Comparison of ENCODE assay signal across 22 mouse cellular contexts in genomic region chr16:11166431-11166830, GRCm38 (mm10). TPM values are rescaled to one million over a fixed set of nuclear protein-coding genes. Genes with fewer than 3 reads are reported as not detected.
DNase-seq lines count a peak whose midpoint lies in the region; ATAC-seq lines count a peak whose summit lies in the region.
"Had no signal": no experiment of that assay in that cellular context is flagged by ENCODE, and none has a peak within 500 bp of the region (broad histone marks: within the 10 kb centered on the region; RNA-seq: fewer than 3 reads in every experiment).

No protein-coding gene starts in this region.

- DNase-seq in layer of hippocampus, adult 18-20 months (ENCODE audit: low spot score in 2 of 2), result peak; percentile 40 to 74
- no peak for DNase-seq in layer of hippocampus, postnatal 10 days (ENCODE audit: low spot score in 2 of 2)
- peak; percentile 50 for DNase-seq in right cerebral cortex, adult 18-20 months
- DNase-seq in right cerebral cortex, postnatal 4 days, result no peak
- no peak for DNase-seq in heart, adult 9 months (ENCODE audit: low spot score in 2 of 2)
- DNase-seq in cerebellum, adult 8-10 months, result no peak
- DNase-seq: adrenal gland, postnatal 36 days; cerebellum, adult 11 months; cerebellum, postnatal 25 days; embryo, embryonic 11 days; gastrocnemius, postnatal 14 days; heart, adult 11 months; heart, postnatal 10 days; kidney, adult 9 months; kidney, postnatal 14 days; liver, embryonic 13.5 days; lung, embryonic 14.5 days had no signal

- 0 out of 2 replicates have a peak, but pooled peaks have one; percentile 25 for ATAC-seq in erythroid progenitor cell, adult 5-6 weeks (replicated peaks; ENCODE audit: low FRiP score, poor library complexity, severe bottlenecking)
- ATAC-seq: forebrain, embryonic 13.5 days; hindbrain, embryonic 16.5 days; intestine, embryonic 15.5 days; Patski had no signal

RNA-seq across cellular contexts. Expression of gene Zc3h7a, which starts 9.8 kb away (rescaled TPM):
- 10 to 100 TPM; 59.9 to 62.2 TPM for total RNA-seq in layer of hippocampus, adult 18-20 months (2021)
- total RNA-seq in layer of hippocampus, postnatal 10 days (2021), result 10 to 100 TPM; 66.6 to 79.4 TPM
- total RNA-seq in erythroid progenitor cell, adult 5-6 weeks (2015; ENCODE audit: low replicate concordance), result 101 and 118 TPM in 2 replicates
- 128 and 160 TPM in 2 replicates for total RNA-seq in erythroid progenitor cell, adult 5-6 weeks (2017; ENCODE audit: low replicate concordance)

RNA-seq across cellular contexts. Expression of gene Txndc11, which starts 32.0 kb away (rescaled TPM):
- total RNA-seq in layer of hippocampus, adult 18-20 months (2021), result 10 to 100 TPM; 26.4 to 28.5 TPM
- 10 to 100 TPM; 36.5 to 39.1 TPM for total RNA-seq in layer of hippocampus, postnatal 10 days (2021)
- 15.1 and 15.9 TPM in 2 replicates for total RNA-seq in erythroid progenitor cell, adult 5-6 weeks (2015; ENCODE audit: low replicate concordance)
- 18.0 and 28.1 TPM in 2 replicates for total RNA-seq in erythroid progenitor cell, adult 5-6 weeks (2017; ENCODE audit: low replicate concordance)

RNA-seq across cellular contexts. Expression of gene Rsl1d1, which starts 36.7 kb away (rescaled TPM):
- 10 to 100 TPM; 52.0 to 55.9 TPM for total RNA-seq in layer of hippocampus, adult 18-20 months (2021)
- 10 to 100 TPM; 58.0 to 62.6 TPM for total RNA-seq in layer of hippocampus, postnatal 10 days (2021)
- 33.5 and 68.3 TPM in 2 replicates for total RNA-seq in erythroid progenitor cell, adult 5-6 weeks (2015; ENCODE audit: low replicate concordance)
- 29.4 and 40.6 TPM in 2 replicates for total RNA-seq in erythroid progenitor cell, adult 5-6 weeks (2017; ENCODE audit: low replicate concordance)

Comparison
In these comparisons a context has a peak if more than half of its experiments do, and no peak if none do; other contexts are left out.
1. DNase-seq: peak in layer of hippocampus, adult 18-20 months (2 of 2) and right cerebral cortex, adult 18-20 months (single experiment); none in layer of hippocampus, postnatal 10 days (0 of 2), right cerebral cortex, postnatal 4 days (single experiment), heart, adult 9 months (0 of 2) and cerebellum, adult 8-10 months (single experiment).